Mouse (Mus musculus) A20 (cell line): ENCODE results near the gene Ctxn2.
"Not testable (repeated sequence)": the region's sequence is repeated elsewhere in the genome, so short reads cannot be mapped to it uniquely, and the experiment has no call there.

ENCODE experiments used
- DNase-seq: peaks from one replicate; pipeline ENCODE4 v3.0.0-alpha.2; 2011; ENCODE audit warnings: low read depth, low spot score

Ctxn2 gene

DNA sequence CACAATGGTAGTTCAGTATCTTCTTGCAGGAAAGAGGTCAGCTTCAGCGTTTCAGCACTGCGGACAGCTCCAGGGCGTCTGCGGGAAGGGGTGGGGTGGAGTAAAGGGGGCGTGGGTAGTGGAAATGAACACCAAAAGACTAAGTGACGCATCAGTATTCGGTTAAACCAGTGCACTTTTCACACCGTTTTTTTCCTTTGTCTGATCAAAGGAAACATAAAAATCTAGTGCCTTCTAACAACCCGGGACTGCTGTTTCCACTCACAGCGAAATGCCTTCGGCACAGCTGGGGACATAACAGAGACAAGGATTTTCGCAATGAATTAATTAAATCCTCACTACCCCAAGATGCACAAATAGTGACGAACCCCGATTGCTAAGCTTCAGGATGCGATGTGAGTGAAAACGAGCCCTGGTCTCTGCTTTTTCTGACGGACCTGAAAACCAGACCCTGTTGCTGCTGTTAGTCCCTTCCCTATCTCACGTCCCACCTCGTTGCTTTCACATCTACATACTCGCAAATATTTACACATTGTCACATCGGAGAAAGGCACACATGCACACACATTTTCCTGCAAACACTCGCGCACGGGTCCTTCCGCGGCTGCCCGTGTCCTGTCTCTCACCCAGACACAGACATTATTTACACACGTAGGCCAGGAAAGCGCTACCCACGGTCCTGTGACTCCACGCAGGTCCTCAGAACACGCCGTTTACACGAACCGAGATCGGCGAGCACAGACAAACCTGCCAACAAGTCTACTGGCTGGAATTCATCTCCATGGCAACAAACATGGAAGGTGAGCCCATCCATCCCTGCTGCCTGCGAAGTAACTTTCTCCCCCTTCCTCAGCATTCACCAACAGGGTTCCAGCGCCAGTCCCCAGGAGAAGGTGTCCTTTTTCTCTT, at the start of gene Ctxn2:
Gene Ctxn2, plus strand, starts transcription at position 790 of the 909 bp plus-strand sequence.
- no peak for DNase-seq

DNA sequence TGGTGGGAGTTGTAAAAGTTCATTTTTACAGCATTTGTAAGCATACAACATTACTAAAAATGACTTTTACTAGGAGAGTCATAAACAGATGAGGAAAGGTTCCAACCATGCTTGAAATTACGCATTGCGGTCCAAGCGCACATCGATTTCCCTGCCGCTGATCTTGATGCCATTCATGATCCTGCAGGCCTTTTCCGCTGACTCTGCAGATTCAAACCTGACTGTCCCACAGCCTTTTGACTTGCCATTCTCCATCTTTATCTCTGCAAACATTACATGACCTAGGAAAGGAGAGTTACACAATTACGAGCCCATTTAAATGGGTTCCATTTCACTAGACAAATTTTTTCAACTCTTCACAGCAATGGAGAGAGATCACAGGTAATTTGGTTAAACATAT, 47.7 kb upstream of the Ctxn2 start:
- DNase-seq = no peak

DNA sequence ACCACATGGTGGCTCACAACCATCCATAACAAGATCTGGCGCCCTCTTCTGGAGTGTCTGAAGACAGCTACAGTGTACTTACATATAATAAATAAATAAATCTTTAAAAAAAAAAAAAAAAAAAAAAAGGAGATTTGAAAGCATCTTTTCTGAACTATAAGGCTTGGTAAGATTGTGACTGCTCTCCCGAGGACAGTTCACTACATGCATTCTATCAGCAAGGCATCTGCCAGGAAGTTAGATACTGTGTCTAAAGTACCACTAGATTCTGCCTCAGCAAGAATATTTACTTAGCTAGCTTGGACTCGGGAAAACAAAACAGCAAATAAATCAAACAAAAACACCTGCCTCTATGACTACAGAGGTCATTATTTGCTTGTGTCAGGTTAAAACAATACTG, 44.4 kb upstream of the Ctxn2 start:
- not testable (repeated sequence) for DNase-seq

DNA sequence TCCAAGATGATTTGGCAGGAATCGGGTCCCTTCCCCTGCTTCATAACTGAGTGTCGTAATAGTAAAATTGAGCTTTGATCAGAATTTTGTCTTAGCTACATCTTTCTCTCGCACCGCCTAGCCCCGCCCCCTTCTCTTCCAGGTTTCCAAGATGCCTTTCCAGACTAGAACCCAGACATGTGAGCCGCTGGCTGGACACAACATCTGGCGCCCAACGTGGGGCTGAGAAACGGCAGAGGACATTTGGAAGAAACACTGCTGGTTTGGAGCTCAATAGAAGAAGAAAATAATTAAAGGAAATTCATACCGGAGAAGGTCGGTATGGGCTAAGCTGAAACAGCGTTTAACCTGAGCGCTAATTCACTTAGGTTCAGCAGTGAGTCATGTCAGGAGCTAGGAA, 32.0 kb upstream of the Ctxn2 start:
- DNase-seq = not testable (repeated sequence)

DNA sequence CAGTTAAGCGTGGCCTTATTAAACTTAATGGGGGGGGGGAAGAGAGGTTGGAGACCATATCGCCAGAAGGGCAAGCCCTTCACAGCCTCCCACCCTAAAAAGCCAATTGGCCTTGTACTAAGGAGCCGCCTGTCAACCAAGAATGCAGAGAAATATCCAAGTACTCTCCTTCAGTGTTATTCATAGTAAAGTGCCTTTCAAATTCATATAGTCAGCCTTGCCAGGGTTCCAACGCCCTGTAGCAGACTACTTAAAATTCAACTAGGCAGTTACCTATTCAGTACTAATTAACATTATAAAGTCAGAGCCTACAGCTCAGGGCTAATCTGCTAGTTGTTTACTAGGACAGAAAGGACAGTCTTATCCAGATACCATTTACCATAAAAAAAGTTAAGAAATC, 30.0 kb upstream of the Ctxn2 start:
- DNase-seq = not testable (repeated sequence)

DNA sequence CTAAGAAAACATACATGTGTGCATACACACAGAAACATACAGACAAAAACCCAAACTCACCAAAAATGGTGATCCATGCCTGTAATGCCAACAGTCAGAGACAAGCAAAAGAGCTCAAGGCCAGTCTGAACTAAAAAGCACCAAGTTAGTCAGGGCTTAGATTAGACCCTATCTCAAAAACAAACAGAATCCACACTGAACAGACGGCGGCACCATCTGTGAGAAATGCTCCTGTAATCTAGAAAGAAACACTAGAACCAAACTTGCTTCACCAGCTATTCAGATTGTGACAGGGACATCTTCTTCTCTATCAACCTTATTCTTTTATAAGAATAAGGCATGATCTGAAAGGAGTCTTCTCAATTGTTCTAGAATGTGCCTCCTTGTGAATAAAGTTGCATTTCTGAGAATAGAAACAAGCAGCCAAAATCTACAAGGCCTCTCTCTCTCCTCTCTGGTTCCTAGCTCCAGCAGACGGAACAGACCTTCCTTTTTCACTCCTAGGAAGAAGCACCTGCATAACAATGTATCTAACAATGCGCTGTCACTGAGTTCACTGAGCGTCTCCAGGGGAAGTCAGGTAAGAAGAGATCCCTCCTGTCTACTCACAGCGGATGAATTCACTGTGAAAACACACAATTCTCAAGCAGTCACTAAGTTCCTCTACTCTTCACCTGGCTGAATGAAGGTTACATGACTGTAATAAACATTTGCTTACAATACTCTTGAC, 16.9 kb upstream of the Ctxn2 start:
- DNase-seq = no peak

DNA sequence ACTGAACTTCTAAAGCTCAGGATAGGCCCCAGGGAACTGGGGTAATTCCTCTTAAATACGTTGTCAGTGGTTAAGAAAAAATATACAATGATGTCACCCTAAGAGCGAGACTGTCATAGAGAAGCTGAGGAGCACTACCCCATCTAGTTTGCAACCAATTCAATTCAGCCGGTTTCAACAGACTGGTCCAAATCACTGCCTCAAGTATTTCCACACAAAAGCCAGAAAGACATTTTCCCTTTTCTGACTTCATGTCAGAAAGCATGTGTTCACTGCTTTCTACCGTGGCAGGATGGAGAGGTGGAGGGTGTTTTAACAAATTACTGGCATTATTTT, 14.2 kb upstream of the Ctxn2 start:
- peak; percentile 51 for DNase-seq

DNA sequence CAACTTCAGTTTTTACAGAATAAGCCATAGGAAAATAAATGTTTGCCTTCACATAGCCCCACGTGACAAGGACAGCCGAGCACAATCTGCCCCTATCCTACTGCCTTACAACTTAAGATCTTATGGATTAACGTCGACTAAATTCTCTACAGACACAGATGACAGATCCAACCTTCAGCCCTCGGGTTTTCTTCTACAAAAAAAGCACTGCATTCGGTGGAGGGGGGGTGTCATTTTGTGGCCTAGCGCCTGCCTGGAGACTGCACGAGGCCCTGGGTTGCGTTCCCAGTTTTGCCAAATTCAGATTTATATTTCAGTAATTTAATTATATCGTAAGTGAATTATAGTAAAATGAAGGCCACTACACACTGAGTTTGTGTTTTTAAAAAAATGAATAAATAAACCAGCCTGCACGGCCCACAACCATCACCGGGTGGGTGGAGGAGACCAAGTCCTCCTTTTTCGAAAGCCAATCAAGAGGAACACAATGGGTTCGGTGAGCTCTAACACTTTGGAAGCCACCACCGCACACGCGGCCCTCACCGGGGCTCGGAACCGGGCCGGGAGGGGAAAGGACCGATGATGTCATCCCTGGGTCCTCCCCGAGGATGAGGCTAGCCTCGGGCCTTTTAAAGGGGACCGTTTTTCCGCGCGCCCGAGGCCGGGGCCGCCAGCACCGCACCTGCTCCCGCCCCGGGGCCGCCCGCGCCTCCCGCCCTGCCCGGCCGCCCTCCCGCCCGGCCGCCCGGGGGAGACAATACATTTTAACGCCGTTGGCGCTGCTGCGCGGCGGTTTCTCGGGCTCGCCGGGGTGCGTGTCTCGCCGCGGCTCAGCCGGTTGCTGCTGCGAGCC, 13.6 kb upstream of the Ctxn2 start:
- peak; percentile 54 for DNase-seq

DNA sequence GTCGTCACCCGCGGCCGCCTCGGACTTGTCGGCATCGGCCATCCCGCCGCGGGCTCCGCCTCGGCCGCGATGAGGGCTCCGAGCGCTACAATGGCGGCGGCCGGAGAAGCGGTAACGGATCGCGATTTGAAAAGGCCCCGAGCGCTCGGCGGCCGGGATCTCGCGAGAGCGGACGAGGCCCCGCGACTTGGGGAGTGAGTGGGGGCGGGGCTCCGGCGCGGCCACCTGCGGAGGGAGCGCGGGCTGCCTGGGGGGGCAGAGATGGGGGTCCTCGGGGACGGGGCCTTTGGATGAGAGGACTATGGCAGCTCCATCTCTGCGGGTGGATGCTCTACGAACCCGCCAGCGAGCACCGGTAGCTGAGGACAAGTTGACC, 13.0 kb upstream of the Ctxn2 start, which contains the start of gene Myef2:
Gene Myef2, minus strand, starts transcription at position 185 of the 376 bp plus-strand sequence.
- peak; percentile 90 for DNase-seq

DNA sequence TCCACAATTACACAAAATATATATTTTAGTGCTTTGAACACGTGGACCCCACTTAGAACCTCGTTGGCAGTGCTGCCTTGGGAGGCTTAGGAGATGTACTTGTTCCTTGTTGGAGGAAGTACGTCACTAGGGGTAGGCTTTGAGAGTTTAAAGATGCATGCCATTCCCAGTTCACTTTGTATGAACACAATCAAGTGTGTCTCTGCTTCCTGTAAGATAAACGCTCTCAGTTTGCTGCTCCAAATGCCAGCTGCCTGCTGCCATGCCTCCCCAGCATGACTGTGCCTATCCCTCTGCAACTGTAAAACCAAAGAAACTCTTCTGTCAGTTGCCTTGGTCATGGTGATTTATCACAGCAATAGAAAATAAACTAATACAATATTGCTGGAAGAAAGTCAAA, 10.7 kb upstream of the Ctxn2 start:
- no peak for DNase-seq

DNA sequence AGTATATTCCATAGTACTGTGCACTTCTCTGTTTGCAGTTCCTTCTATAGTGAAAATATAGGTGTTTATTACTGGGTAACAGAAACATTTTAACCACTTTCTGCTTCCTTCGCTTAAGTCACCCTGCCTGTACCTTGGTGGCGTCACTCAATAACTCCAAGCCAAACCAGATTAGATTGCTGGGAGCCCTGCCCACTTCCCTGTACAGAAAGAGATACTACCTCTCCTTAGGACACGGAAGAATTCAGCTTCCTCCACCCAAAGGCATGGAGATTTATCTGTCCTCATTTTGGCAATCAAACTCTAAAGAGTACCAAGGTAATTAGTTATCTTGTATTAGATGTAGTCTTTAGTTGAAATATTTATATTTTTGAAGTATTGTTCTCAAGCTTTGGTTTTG, 9.7 kb upstream of the Ctxn2 start:
- no peak for DNase-seq

DNA sequence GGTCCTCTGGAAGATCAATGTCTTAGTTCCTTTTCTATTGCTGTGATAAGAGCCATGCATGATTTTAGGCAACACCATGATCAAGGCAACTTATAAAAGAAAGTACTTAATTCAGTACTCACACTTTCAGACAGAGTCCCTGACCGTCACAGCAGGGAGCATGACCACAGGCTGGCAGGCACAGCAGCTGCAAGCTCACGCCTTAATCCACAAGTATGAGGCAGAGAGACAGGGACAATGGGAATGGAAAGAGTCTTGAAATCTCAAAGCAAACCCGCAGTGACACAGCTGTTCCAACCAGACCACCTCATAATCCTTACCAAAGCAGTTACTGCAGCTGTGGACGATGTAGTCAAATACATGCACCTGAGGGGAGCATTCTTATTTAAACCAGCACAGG, 2.4 kb upstream of the Ctxn2 start:
- no peak for DNase-seq

DNA sequence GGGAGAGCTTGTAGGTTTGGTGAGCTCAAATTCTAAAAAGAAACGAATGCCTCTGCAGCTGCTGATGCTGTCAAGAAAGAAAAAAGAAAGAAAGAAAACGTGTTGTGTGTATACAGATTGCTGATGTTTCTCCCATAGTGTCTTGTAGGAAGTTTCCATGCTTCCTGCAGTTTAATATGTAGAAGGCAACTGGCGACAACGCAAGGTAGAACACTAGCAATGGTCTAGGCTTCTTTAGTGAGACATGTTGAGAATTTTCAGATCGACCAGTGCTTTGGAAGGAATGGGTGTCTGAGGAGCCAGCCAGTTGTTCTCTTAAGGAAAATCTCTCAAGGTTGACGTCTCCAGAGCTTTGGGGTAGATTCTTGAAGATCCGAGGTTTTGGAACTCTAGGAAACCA, 354 bp downstream of the Ctxn2 start:
- no peak for DNase-seq

DNA sequence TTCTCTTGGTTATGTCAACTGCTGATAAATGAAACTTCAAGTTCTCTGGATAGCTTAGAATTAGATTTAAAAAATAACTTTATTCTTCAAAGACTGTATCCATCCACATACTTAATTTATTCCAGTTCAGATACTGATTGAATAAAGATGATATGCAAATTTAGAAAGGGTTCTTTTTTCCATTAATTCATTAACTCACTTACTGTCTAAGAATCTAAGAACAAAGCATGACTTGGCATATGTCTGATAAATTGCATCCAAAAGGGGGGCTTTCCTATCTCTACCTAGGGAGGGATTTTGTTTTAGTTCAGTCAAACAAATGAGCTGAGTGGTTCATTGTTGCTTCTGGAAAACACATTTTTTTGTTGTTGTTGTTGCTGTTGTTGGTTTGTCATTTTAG, 5.8 kb downstream of the Ctxn2 start:
- DNase-seq = no peak

DNA sequence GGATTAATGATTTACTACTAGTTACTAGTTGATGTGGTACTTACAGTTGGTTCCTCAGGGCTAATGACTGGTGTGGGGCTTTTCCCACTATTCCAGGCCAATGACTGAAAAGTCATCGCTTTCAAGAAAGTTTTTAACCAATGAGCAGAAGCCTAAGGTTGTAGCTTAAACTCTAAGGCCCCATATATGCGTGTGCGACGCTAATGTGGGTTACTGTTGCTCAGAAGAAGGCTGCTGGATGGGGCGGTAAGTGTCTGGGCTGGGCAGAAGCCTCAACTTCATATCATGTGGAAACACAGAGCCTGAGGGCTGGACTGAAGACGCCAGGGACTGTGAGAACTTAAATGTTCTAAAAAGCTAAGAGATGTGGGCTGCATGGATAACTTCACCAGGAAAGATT, 15.9 kb downstream of the Ctxn2 start, which contains the start of gene Slc12a1:
Gene Slc12a1, plus strand, starts transcription at position 118 of the 400 bp plus-strand sequence.
- no peak for DNase-seq

DNA sequence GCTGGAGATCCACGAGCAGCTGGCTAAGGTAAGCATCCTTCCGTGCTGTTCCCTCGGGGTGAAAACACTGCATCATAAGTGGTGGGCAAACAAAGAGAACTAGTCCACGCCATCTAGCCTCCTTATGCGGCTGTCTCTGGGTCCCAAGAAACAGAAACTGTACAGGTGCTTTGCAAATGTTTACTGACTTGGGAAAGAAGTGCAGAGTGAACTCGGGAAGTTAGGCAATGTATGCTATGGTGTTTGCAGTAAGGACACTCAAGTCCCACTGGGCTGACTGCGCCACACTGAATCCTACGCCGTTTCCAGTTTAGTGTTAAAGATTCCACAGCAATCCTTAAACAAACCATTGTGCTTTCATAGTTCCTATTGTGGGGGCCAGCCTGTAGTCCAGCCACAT, 17.8 kb downstream of the Ctxn2 start:
- DNase-seq = no peak

DNA sequence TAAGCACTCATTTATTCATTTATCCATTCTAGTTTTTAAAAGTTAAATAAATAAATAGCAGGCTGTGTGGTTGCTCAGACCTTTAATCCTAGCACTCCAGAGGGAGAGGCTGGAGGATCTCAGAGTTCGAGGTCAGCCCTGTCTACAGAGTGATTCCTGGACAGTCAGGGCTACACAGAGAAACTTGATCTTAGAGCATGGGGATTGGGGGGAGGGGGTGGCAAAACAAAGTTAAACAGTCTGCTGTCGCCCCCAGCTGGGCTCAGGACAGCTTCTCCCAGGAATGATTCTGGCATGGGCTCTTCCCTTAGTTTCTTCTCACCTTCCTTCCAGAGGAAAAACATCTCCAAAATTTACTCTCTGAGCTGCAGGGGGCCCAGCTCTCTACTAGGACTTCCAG, 19.0 kb downstream of the Ctxn2 start:
- no peak for DNase-seq

DNA sequence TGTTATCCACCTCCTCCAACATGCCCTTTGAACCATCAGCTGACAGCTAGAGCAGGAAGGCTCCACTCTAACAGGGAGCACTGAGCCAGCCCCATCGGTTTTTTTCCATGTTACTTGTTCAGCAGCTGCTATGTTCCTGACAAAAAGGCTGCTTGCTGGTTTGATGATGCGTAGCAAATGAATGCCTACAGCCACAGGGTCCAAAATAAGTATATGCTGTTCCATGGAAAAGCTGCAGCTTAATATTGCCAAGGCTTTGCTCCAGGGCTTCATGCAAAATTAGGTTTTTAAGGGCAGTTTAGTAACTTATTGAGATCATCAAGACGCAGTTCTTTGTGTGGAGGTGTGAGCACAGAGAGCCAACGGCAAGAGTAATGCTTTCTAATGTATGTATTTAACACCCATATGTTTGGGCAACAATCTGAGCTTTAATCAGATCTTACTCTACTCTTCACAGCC, 25.5 kb downstream of the Ctxn2 start:
- DNase-seq = no peak

DNA sequence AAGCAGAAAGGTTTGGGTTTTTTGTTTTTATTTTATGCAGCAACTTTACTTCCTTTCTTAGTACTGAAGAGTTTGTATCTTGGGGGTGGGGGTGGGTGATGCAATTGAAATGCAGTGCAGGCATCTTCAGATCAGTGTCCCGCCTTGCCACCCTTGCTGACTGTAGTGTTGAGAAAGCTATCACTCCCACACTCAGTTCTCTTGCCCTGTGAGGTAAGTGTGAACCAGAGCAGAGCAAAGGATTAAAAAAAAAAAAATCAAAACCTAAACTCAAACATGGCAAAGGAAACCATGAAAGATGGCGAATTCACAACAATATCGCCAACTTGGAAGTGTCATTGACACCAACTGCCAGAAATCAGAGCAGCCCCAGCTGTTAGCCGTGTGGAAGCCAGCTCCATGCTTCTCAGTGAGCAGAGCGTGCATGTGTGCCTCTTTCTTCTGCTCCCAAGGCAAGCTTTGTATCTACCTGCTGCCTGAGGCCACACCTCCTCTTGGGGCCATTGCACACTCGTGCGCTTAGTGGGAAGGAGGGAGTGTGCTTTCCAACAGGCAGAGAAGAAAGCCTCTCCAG, 41.8 kb downstream of the Ctxn2 start:
- DNase-seq = no peak

DNA sequence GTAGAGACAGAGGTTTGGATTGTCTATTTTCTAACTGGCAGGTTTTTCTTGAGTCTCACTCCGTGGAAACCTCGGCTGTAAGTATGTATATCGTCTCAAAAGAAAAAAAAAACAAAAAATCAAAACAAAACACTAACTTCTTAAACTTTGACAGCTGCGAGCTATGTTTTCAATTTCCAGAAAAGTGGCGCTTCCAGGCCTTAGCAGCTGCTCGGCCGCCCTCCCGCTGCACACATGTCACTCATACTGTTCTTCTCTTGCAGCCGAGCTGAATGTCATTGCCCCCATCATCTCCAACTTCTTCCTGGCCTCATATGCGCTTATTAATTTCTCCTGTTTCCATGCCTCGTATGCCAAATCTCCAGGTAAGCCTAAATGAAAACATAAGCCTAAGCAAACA, 51.4 kb downstream of the Ctxn2 start:
- DNase-seq = no peak

DNA sequence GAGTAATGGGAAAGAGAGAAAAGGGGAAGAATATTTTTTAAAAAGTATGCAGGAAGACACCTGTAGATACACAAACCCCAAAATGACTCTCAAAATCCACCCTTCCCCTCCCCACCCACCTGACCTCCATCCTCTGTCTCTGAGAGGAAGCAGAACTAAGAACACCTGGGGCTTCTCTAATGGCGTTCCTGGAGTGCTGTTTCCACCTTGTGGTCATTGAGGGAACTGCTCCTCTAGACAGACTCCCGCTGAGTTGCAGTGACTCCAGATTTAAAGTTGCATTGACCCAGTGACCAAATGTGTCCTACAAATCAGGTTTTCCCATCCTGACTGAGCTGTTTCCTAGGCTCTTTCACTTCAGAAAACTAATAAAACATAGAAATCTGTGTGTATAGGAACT, 52.7 kb downstream of the Ctxn2 start:
- peak; percentile 81 for DNase-seq

DNA sequence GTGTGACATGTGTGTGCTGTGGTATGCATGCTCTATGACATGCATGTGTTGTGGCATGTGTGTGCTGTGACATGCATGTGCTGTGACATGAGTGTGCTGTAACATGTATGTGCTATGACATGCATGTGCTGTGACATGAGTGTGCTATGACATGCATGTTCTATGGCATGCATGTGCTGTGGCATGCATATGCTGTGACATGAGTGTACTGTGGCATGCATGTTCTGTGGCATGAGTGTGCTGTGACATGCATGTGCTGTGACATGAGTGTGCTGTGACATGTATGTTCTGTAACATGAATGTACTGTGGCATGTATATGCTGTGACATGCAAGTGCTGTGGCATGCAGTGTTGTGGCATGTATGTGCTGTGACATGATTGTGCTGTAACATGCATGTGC, 56.4 kb downstream of the Ctxn2 start:
- no peak for DNase-seq
